Mouse (Mus musculus) hindbrain, embryonic 16.5 days (tissue): ENCODE measurements around the gene Il1a. TPM values are rescaled to one million over a fixed set of nuclear protein-coding genes. Genes with fewer than 3 reads are reported as not detected.

Source experiments
- ATAC-seq: fragments of 200-750 bp; cut with Nextera tagmentation; 2 replicates; pipeline ENCODE4 v1.8.0; 2017; ENCODE audit warnings: moderate TSS enrichment, moderate library complexity
- H3K27ac ChIP-seq: fragments of 300-500 bp; sonication (generic); 2 replicates; pipeline ENCODE4 v1.5.1; 2014; ENCODE audit warnings: low read depth, mild to moderate bottlenecking, control low read depth, low read length, moderate library complexity
- H3K27me3 ChIP-seq: fragments of 300-500 bp; sonication (generic); replicated peaks from 2 replicates; pipeline ENCODE4 v1.6.1; 2014; ENCODE audit warnings: low read length; ENCODE audit not compliant: control insufficient read depth, insufficient read depth
- H3K36me3 ChIP-seq: fragments of 300-500 bp; sonication (generic); 2 replicates; pipeline ENCODE4 v1.6.1; 2014; ENCODE audit warnings: mild to moderate bottlenecking, low read length, moderate library complexity, mixed read lengths; ENCODE audit not compliant: control insufficient read depth, insufficient read depth
- H3K4me1 ChIP-seq: fragments of 300-500 bp; sonication (generic); 2 replicates; pipeline ENCODE4 v1.6.1; 2014; ENCODE audit warnings: low read depth, low read length; ENCODE audit not compliant: control insufficient read depth, insufficient read depth
- H3K4me2 ChIP-seq: fragments of 300-500 bp; sonication (generic); 2 replicates; pipeline ENCODE4 v1.6.1; 2014; ENCODE audit warnings: mild to moderate bottlenecking, low read length, control low read depth, moderate library complexity
- H3K4me3 ChIP-seq: fragments of 300-500 bp; sonication (generic); 2 replicates; pipeline ENCODE4 v1.5.1; 2014; ENCODE audit warnings: mild to moderate bottlenecking, low read length, control low read depth, moderate library complexity
- H3K9ac ChIP-seq: fragments of 300-500 bp; sonication (generic); 2 replicates; pipeline ENCODE4 v1.6.1; 2014; ENCODE audit warnings: low read depth, mild to moderate bottlenecking, control low read depth, low read length, moderate library complexity
- H3K9me3 ChIP-seq: fragments of 300-500 bp; sonication (generic); 2 replicates; pipeline ENCODE4 v1.6.1; 2014; ENCODE audit warnings: mild to moderate bottlenecking, low read length, moderate library complexity; ENCODE audit not compliant: control insufficient read depth
- WGBS: fragments of 180-500 bp; shearing (Covaris S2); extraction: QIAGEN DNeasy Blood & Tissue Kit; methylation state at CpG from one replicate; pipeline ENCODE4 v1.1.7; 2014; 5-methylcytosine and 5-hydroxymethylcytosine counted together
- polyA plus RNA-seq: library from polyadenylated mRNA; unstranded; fragments of >200 nt; fragmentation: Nextera tagmentation; extraction: Ambion mirVana; gene quantifications from 2 replicates; pipeline ENCODE4 v1.2.1, GENCODE M21; 2015

The Il1a gene
- polyA plus RNA-seq, 1 experiment from 2014 or later, result 0.34 TPM

DNA sequence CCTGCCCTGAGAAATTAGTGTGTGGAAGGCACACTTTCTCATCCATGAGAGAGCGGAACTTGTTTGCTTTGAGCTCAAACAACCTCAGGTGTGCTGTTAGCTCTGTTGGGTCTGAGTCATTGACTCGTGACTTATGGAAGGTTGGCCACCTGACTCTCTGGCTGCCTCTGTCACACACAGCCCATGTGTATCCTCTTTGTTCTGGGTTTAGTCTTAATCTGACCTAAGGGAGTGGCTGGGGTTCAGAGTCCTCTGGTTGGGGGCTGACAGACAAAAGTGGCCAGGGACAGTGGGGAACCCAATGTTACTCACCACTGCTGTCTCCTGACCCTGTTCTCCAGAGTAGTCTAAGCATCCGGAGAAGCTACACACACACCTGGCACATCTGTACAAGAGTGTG lies 51.7 kb downstream of the Il1a start:
- no peaks in the 10 kb centered on the region for H3K4me1 ChIP-seq
- peak; percentile 34; the same call in 1 of the 2 replicates for ATAC-seq
- no peak overlapping the region for H3K4me2 ChIP-seq
- 86% methylated on average over 3 of the region's 3 CpGs for WGBS
- no peak overlapping the region for H3K27ac ChIP-seq
- H3K36me3 ChIP-seq, result no peaks in the 10 kb centered on the region
- no peak overlapping the region for H3K4me3 ChIP-seq
- no peaks in the 10 kb centered on the region for H3K27me3 ChIP-seq
- no peak overlapping the region for H3K9ac ChIP-seq
- no peaks in the 10 kb centered on the region for H3K9me3 ChIP-seq

- no peaks in the 10 kb centered on the region for H3K27me3 ChIP-seq
- no peak overlapping the region for H3K27ac ChIP-seq
- WGBS, result 70% methylated on average over 4 of the region's 4 CpGs
- H3K36me3 ChIP-seq, result no peaks in the 10 kb centered on the region
- no peaks in the 10 kb centered on the region for H3K9me3 ChIP-seq
- ATAC-seq, result no peak
- H3K9ac ChIP-seq, result no peak overlapping the region
- H3K4me2 ChIP-seq, result no peak overlapping the region
- no peak overlapping the region for H3K4me3 ChIP-seq
- no peaks in the 10 kb centered on the region for H3K4me1 ChIP-seq
Observed at GRCm38 (mm10) chr2:129256006-129256405, 53.8 kb downstream of the Il1a start.

- Histone ChIP-seq H3K4me3 (no peak overlapping the region), H3K4me1 (no peaks in the 10 kb centered on the region), H3K9me3 (no peaks in the 10 kb centered on the region), H3K9ac (no peak overlapping the region), H3K36me3 (no peaks in the 10 kb centered on the region), H3K4me2 (no peak overlapping the region), H3K27me3 (no peaks in the 10 kb centered on the region), H3K27ac (no peak overlapping the region)
- no peak for ATAC-seq
- 78% methylated on average over 2 of the region's 2 CpGs for WGBS
Observed at GRCm38 (mm10) chr2:129254076-129254475, 55.7 kb downstream of the Il1a start.

DNA sequence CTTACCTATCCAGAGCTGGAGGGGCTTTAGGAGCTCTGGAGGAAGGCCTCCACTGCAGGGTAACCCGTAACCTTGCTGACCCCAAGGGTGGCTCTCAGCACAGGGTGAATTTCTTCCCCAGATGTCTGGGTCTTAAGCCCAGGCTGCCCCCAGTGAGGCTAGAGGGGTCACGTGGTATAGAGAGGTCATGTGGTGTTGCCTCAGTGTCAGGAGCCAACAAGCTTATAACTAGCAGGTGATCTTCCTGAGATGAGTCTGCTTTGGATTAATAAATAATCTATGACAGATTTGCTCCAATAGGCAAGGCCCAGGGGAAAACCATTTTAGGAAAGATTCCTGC lies 56.2 kb downstream of the Il1a start:
- H3K27me3 ChIP-seq, result no peaks in the 10 kb centered on the region
- no peak overlapping the region for H3K27ac ChIP-seq
- no peak overlapping the region for H3K4me2 ChIP-seq
- H3K9ac ChIP-seq, result no peak overlapping the region
- H3K36me3 ChIP-seq, result no peaks in the 10 kb centered on the region
- ATAC-seq, result no peak
- H3K4me1 ChIP-seq, result no peaks in the 10 kb centered on the region
- no peaks in the 10 kb centered on the region for H3K9me3 ChIP-seq
- H3K4me3 ChIP-seq, result no peak overlapping the region
- WGBS, result 66% methylated on average over 2 of the region's 2 CpGs

DNA sequence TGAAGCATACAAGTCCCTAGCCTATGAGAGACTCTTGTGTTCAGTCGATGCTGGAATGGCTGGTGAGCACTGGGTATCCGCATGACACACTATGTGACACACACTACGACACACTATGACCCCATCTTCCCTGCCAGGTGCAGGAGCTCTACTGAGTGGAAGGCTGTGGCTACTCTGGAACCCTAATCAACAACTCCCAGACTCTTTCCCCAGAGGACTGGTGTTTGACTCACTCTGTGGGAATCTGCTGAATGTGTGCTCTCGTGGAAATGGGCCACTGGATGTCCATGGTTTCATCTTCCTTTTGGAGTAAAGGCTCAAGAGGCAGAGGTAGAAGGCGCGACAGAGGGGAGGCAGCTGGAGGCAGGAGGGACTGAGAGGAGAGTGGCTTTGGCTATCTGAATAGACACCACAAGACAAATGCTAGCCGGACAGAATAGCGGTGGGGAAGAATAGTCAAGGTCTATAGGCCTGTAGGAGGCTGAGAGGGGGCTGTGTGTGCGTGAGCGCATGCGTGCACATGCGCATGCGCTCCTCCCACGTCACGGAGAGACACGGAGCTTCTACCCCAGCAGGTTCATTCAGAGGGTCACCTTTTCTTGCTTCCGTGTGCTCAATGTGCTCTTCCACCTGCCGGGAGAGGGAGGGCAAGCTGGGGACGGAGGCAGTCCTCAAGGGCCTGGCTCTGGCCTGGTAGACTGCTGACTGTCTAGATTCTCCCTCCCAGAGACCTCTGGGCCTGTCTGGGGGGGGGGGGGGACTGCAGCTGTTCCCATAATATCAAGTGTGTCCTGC lies 56.7 kb downstream of the Il1a start:
- H3K27ac ChIP-seq, result no peak overlapping the region
- H3K27me3 ChIP-seq, result no peaks in the 10 kb centered on the region
- H3K4me2 ChIP-seq, result no peak overlapping the region
- WGBS, result 87% methylated on average over 19 of the region's 19 CpGs
- H3K9ac ChIP-seq, result no peak overlapping the region
- ATAC-seq, result no peak
- no peaks in the 10 kb centered on the region for H3K4me1 ChIP-seq
- H3K36me3 ChIP-seq, result no peaks in the 10 kb centered on the region
- H3K9me3 ChIP-seq, result no peaks in the 10 kb centered on the region
- no peak overlapping the region for H3K4me3 ChIP-seq

Other genes starting within 250 kb of the Il1a start
- 38.2 and 46.9 TPM in 2 replicates for gene Ttl, start 244.0 kb downstream of the Il1a start, polyA plus RNA-seq
- gene Polr1b, start 209.0 kb downstream of the Il1a start, polyA plus RNA-seq, result 13.0 and 15.6 TPM in 2 replicates
- 18.7 and 19.8 TPM in 2 replicates for gene Chchd5, start 180.3 kb downstream of the Il1a start, polyA plus RNA-seq
- 53.2 and 55.6 TPM in 2 replicates for gene Slc20a1, start 111.2 kb downstream of the Il1a start, polyA plus RNA-seq
- gene Ckap2l, start 12.8 kb downstream of the Il1a start, polyA plus RNA-seq, result 9.7 and 13.3 TPM in 2 replicates
- 0.16 TPM in 1 of 2 replicates, not detected in the other for gene Il1b, start 61.2 kb upstream of the Il1a start, polyA plus RNA-seq
- not detected in 2 replicates for gene F830045P16Rik, start 226.6 kb upstream of the Il1a start, polyA plus RNA-seq